Mouse (Mus musculus) stomach, postnatal 0 days (tissue): ENCODE results near the gene Itga1. TPM values are rescaled to one million over a fixed set of nuclear protein-coding genes. Genes with fewer than 3 reads are reported as not detected.

Experiments used
- ATAC-seq: fragments of 200-750 bp; cut with Nextera tagmentation; 2 replicates; pipeline ENCODE4 v1.8.0; 2017; ENCODE audit not compliant: low FRiP score, low TSS enrichment
- DNase-seq: peaks from one replicate; pipeline ENCODE4 v3.0.0-alpha.2; 2016; ENCODE audit warnings: low spot score
- H3K27ac ChIP-seq: fragments of 300-500 bp; sonication (generic); replicated peaks from 2 replicates; pipeline ENCODE4 v1.5.1; 2014; ENCODE audit warnings: mild to moderate bottlenecking, control low read depth
- H3K27me3 ChIP-seq: fragments of 300-500 bp; sonication (generic); 2 replicates; pipeline ENCODE4 v1.6.1; 2014; ENCODE audit warnings: low read length; ENCODE audit not compliant: control insufficient read depth, insufficient read depth
- H3K36me3 ChIP-seq: fragments of 300-500 bp; sonication (generic); 2 replicates; pipeline ENCODE4 v1.6.1; 2014; ENCODE audit warnings: low read length, mixed read lengths; ENCODE audit not compliant: control insufficient read depth, insufficient read depth
- H3K4me1 ChIP-seq: fragments of 300-500 bp; sonication (generic); replicated peaks from 2 replicates; pipeline ENCODE4 v1.6.1; 2014; ENCODE audit warnings: antibody characterized with exemption; ENCODE audit not compliant: control insufficient read depth, insufficient read depth
- H3K4me2 ChIP-seq: fragments of 300-500 bp; sonication (generic); replicated peaks from 2 replicates; pipeline ENCODE4 v1.6.1; 2014; ENCODE audit warnings: low read depth, mild to moderate bottlenecking, control low read depth, moderate library complexity
- H3K4me3 ChIP-seq: fragments of 300-500 bp; sonication (generic); 2 replicates; pipeline ENCODE4 v1.5.1; 2014; ENCODE audit warnings: low read depth, low read length, control low read depth
- H3K9ac ChIP-seq: fragments of 300-500 bp; sonication (generic); 2 replicates; pipeline ENCODE4 v1.6.1; 2014; ENCODE audit warnings: mild to moderate bottlenecking, low read length, control low read depth, mixed read lengths
- H3K9me3 ChIP-seq: fragments of 300-500 bp; sonication (generic); 2 replicates; pipeline ENCODE4 v1.6.1; 2016; ENCODE audit warnings: low read length; ENCODE audit not compliant: control insufficient read depth
- CTCF ChIP-seq: IDR thresholded peaks from 2 replicates; pipeline ENCODE4 v1.5.1; 2016; ENCODE audit warnings: antibody characterized with exemption, low read depth, mild to moderate bottlenecking, moderate library complexity
- EP300 ChIP-seq: optimal IDR thresholded peaks from 2 replicates; pipeline ENCODE3; 2016; ENCODE audit warnings: antibody characterized with exemption
- whole genome bisulfite sequencing: fragments of 180-500 bp; shearing (Covaris S2); extraction: QIAGEN DNeasy Blood & Tissue Kit; methylation state at CpG from one replicate; pipeline ENCODE4 v1.1.7; 2014; 5-methylcytosine and 5-hydroxymethylcytosine counted together
- polyA plus RNA-seq: library from polyadenylated mRNA; unstranded; fragments of >200 nt; fragmentation: Nextera tagmentation; extraction: Ambion mirVana; gene quantifications from 2 replicates; pipeline ENCODE4 v1.2.1, GENCODE M21; 2015

Itga1 gene
- polyA plus RNA-seq, 1 experiment from 2014 or later: 18.4 TPM

GRCm38 (mm10) chr13:115136761-115137160, 35.0 kb upstream of the Itga1 start:
- ATAC-seq (no peak), DNase-seq (no peak)
- 65% methylated on average over 3 of the region's 3 CpGs for WGBS
- H3K9me3 ChIP-seq: no peaks in the 10 kb centered on the region
- no peak overlapping the region for H3K4me3 ChIP-seq
- no peak overlapping the region for H3K4me2 ChIP-seq
- no peak for TF ChIP-seq CTCF
- no peak overlapping the region for H3K27ac ChIP-seq
- no peaks in the 10 kb centered on the region for H3K4me1 ChIP-seq
- no peaks in the 10 kb centered on the region for H3K36me3 ChIP-seq
- H3K9ac ChIP-seq: no peak overlapping the region
- no peaks in the 10 kb centered on the region for H3K27me3 ChIP-seq

GRCm38 (mm10) chr13:115132435-115132834, 30.7 kb upstream of the Itga1 start:
- WGBS: 11% methylated on average over 5 of the region's 5 CpGs
- Histone ChIP-seq H3K9ac (no peak overlapping the region), H3K4me3 (no peak overlapping the region), H3K9me3 (no peaks in the 10 kb centered on the region), H3K36me3 (no peaks in the 10 kb centered on the region), H3K4me2 (no peak overlapping the region), H3K27ac (no peak overlapping the region), H3K27me3 (no peaks in the 10 kb centered on the region), H3K4me1 (no peaks in the 10 kb centered on the region)
- ATAC-seq (no peak), DNase-seq (no peak)
- TF ChIP-seq CTCF (no peak), EP300 (no peak)

GRCm38 (mm10) chr13:115131381-115131780, 29.6 kb upstream of the Itga1 start:
- 61% methylated on average over 3 of the region's 3 CpGs for WGBS
- Histone ChIP-seq H3K36me3 (no peaks in the 10 kb centered on the region), H3K27ac (no peak overlapping the region), H3K4me1 (no peaks in the 10 kb centered on the region), H3K4me2 (no peak overlapping the region), H3K4me3 (no peak overlapping the region), H3K9me3 (no peaks in the 10 kb centered on the region), H3K9ac (no peak overlapping the region), H3K27me3 (no peaks in the 10 kb centered on the region)
- ATAC-seq (no peak), DNase-seq (no peak)
- TF ChIP-seq CTCF (no peak), EP300 (no peak)

- Histone ChIP-seq H3K4me3 (no peak overlapping the region), H3K9ac (no peak overlapping the region), H3K36me3 (no peaks in the 10 kb centered on the region), H3K4me2 (no peak overlapping the region), H3K9me3 (no peaks in the 10 kb centered on the region), H3K4me1 (no peaks in the 10 kb centered on the region), H3K27ac (no peak overlapping the region), H3K27me3 (no peaks in the 10 kb centered on the region)
- WGBS: 85% methylated on average over 2 of the region's 2 CpGs
- no peak for DNase-seq
- no peak for TF ChIP-seq EP300
- TF ChIP-seq CTCF: no peak
- ATAC-seq: no peak
Observed at GRCm38 (mm10) chr13:115130035-115130434, 28.3 kb upstream of the Itga1 start.

- ATAC-seq: no peak
- H3K27ac ChIP-seq: no peak overlapping the region
Observed at GRCm38 (mm10) chr13:115127826-115128225, 26.1 kb upstream of the Itga1 start.

GRCm38 (mm10) chr13:115126534-115126933, 24.8 kb upstream of the Itga1 start:
- Histone ChIP-seq H3K9ac (no peak overlapping the region), H3K27ac (no peak overlapping the region), H3K4me3 (no peak overlapping the region), H3K4me1 (no peaks in the 10 kb centered on the region), H3K4me2 (no peak overlapping the region), H3K36me3 (no peaks in the 10 kb centered on the region), H3K9me3 (no peaks in the 10 kb centered on the region), H3K27me3 (no peaks in the 10 kb centered on the region)
- DNase-seq: no peak
- 89% methylated on average over 2 of the region's 2 CpGs for WGBS
- peak; percentile 93 for ATAC-seq
- TF ChIP-seq EP300: no peak
- TF ChIP-seq CTCF: no peak

More at GRCm38 (mm10) chr13:115127826-115128225, 26.1 kb upstream of the Itga1 start:
- Histone ChIP-seq H3K9ac (no peak overlapping the region), H3K4me1 (no peaks in the 10 kb centered on the region), H3K4me2 (no peak overlapping the region), H3K36me3 (no peaks in the 10 kb centered on the region), H3K27me3 (no peaks in the 10 kb centered on the region), H3K4me3 (no peak overlapping the region), H3K9me3 (no peaks in the 10 kb centered on the region)
- no peak for DNase-seq
- 86% methylated on average over 1 of the region's 1 CpGs for WGBS
- TF ChIP-seq CTCF (no peak), EP300 (no peak)
